Mouse (Mus musculus): ENCODE results near the gene Ripk1.

Ripk1 gene

GRCm38 (mm10) chr13:34077492-34078271 lies 75.5 kb downstream of the Ripk1 start, which contains the start of gene Tubb2a:
Gene Tubb2a (minus strand): TSS chr13:34078007.
- peak; percentile 79 for DNase-seq (ENCODE audit: low spot score)

- no peak for DNase-seq (ENCODE audit: low spot score)
Observed at GRCm38 (mm10) chr13:34078500-34079280, 76.5 kb downstream of the Ripk1 start.

- no peak for DNase-seq (ENCODE audit: low spot score)
Observed at GRCm38 (mm10) chr13:34079801-34080200, 77.6 kb downstream of the Ripk1 start.

- DNase-seq (ENCODE audit: low spot score), result no peak
Observed at GRCm38 (mm10) chr13:34081926-34082325, 79.8 kb downstream of the Ripk1 start.

- DNase-seq (ENCODE audit: low spot score), result no peak
Observed at GRCm38 (mm10) chr13:34084026-34084750, 82.0 kb downstream of the Ripk1 start.
